Mouse (Mus musculus): Measurements from ENCODE around the gene Tgoln1. TPM values are rescaled to one million over a fixed set of nuclear protein-coding genes. Genes with fewer than 3 reads are reported as not detected.

Tgoln1 gene
- total RNA-seq, 2 experiments from 2014 or later, result 87.7 to 91.5 TPM

- DNase-seq (ENCODE audit: low spot score in 2 of 2), result no peak
- intact Hi-C loops (cut with DNase I), result no loop called here
These were observed 17.8 kb downstream of the Tgoln1 start for GRCm38 (mm10) chr6:72598791-72599557.

GRCm38 (mm10) chr6:72597956-72598753 lies 18.6 kb downstream of the Tgoln1 start, which contains the start of the genes Elmod3 and Retsat:
Gene Elmod3, minus strand, starts transcription at chr6:72598413.
Gene Retsat, plus strand, starts transcription at chr6:72598475.
- intact Hi-C loops (cut with DNase I), result no loop called here
- peak; percentile 88 to 97 for DNase-seq (ENCODE audit: low spot score in 2 of 2)

GRCm38 (mm10) chr6:72597083-72597874 lies 19.5 kb downstream of the Tgoln1 start:
- DNase-seq (ENCODE audit: low spot score in 2 of 2), result peak in 1 of 2 experiments; percentile 29
- intact Hi-C loops (cut with DNase I), result no loop called here

GRCm38 (mm10) chr6:72593914-72594313 lies 22.9 kb downstream of the Tgoln1 start:
- DNase-seq (ENCODE audit: low spot score in 2 of 2), result no peak
- intact Hi-C loops (cut with DNase I), result no loop called here

GRCm38 (mm10) chr6:72593011-72593803 lies 23.6 kb downstream of the Tgoln1 start:
- peak; percentile 26 to 34 for DNase-seq (ENCODE audit: low spot score in 2 of 2)
- intact Hi-C loops (cut with DNase I), result no loop called here

- DNase-seq (ENCODE audit: low spot score in 2 of 2), result no peak
- intact Hi-C loops (cut with DNase I), result no loop called here
These were observed 26.7 kb downstream of the Tgoln1 start for GRCm38 (mm10) chr6:72590111-72590510.

DNA sequence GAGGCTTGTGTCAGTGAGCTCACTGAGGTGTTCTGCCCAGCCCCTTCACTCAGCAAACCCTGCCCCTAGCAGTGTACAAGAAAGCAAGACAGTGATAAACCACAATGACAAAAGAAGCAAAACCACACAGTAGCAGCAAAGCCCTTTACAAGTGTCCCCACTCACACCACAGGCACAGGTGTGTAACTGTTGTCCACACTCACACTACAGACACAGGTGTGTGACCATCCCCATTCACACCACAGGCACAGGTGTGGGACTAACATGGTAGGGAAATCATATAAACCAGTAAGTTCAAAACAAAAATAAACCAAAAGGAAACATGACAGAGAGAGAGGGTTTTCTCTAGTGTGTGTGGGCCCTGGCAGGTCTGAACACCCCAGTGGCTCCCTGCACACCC lies 28.5 kb downstream of the Tgoln1 start:
- DNase-seq (ENCODE audit: low spot score in 2 of 2), result no peak
- intact Hi-C loops (cut with DNase I), result no loop called here

GRCm38 (mm10) chr6:72586701-72587100 lies 30.1 kb downstream of the Tgoln1 start:
- intact Hi-C loops (cut with DNase I), result no loop called here
- DNase-seq (ENCODE audit: low spot score in 2 of 2), result no peak

- no peak for DNase-seq (ENCODE audit: low spot score in 2 of 2)
- intact Hi-C loops (cut with DNase I), result no loop called here
These were observed 32.6 kb downstream of the Tgoln1 start for GRCm38 (mm10) chr6:72584154-72584553.

DNA sequence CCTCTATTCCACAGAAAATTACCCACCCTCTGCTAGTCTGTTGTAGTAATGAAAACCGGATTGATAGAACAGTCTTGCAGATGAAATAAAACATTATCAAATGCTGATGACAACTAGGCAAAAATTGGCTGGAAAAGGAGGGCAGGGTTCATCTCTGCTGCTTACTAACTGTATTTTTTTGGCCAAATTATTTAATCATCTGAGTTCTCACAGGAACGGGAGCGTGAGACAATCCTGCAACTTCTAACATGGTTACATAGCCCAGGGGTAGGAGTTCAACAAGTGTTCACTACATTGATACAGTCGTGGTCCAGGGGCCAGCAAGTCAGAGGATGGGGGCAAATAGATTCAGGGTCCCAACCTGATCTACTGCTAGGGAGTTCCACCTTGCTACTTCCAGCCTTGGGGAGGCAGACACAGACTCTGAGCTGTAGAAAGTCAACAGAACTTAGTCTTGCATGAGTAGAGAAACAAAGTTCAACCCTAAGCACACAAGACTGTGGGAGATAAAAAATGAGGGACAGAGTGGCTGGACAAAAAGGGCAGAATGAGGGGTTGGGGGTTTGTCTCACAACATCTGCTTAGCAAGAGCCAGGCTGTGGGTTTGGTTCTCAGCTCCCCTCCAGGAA lies 33.5 kb downstream of the Tgoln1 start:
- no peak for DNase-seq (ENCODE audit: low spot score in 2 of 2)
- intact Hi-C loops (cut with DNase I), result no loop called here

DNA sequence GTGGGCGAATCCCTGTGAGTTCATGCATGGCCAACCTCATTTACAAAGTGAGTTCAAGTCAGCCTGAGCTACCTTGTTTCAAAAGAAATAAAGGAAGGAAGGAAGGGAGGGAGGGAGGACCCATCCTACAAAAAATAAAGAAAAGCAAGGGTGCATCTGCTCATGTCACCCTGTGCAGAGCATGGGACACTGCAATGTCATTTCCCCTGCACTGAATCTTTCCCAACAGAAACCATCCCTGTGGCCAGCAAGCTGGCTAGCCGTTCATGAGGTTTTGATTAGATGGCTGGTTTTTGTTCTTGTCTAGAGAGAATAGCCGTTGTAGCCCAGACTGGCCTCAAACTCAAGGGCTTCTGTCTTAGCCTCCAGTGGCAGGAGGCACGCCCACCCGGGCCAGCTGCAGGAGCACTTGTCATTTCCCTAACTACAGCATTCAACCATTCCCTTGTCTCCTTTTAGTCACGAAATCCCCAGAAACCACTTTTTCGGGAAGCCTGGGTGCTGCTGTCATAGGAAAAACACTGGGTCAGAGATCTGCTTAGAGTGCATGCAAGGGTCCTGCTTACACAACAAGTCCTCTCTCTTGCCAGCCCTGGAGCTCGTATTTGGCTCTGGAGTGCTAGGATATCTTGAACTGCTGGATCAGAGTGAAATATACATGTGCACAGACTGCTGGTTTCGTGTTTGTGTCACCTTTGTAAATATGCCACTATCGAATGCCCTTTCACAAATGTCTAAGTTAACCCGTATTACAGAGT lies 35.0 kb downstream of the Tgoln1 start:
- intact Hi-C loops (cut with DNase I), result no loop called here
- no peak for DNase-seq (ENCODE audit: low spot score in 2 of 2)

DNA sequence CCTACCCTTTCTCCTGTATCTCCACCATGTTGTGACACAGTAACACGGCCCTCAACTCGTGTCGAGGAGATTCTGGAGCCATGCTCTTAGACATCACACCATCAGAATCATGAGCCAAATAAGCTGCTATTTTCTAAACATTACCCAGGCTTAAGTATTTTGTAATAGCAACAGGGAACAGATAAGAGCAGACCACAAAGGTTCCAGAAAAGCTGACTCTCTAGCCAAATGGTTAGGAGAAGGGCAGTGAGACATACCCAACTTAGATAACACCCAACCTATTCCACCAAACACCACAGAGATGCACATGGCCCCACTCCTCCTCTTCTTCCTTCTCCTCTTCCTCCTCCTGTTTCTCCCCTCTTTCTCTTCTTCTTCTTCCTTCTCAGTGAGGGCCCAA lies 40.8 kb downstream of the Tgoln1 start:
- DNase-seq (ENCODE audit: low spot score in 2 of 2), result no peak
- intact Hi-C loops (cut with DNase I), result no loop called here

DNA sequence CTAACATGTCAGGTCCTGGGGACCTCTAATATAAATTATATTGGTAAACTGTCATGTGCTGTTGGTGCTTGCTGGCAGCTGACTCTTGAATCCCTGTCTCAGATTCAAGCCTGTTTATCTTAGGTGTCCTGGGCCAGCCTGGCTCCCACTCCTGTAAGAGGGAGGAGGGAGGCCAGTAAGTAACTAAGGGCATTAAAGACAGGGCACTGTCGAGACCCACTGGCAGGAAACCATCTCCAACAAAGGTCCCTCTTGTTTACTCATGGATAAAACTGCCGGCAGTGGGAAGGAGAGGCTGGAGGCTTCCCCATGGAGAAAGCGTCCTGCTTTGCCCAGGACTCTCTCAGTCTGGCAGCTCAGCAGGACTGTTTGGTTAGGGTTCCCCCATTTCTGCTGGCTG lies 45.0 kb downstream of the Tgoln1 start:
- no peak for DNase-seq (ENCODE audit: low spot score in 2 of 2)
- intact Hi-C loops (cut with DNase I), result no loop called here

DNA sequence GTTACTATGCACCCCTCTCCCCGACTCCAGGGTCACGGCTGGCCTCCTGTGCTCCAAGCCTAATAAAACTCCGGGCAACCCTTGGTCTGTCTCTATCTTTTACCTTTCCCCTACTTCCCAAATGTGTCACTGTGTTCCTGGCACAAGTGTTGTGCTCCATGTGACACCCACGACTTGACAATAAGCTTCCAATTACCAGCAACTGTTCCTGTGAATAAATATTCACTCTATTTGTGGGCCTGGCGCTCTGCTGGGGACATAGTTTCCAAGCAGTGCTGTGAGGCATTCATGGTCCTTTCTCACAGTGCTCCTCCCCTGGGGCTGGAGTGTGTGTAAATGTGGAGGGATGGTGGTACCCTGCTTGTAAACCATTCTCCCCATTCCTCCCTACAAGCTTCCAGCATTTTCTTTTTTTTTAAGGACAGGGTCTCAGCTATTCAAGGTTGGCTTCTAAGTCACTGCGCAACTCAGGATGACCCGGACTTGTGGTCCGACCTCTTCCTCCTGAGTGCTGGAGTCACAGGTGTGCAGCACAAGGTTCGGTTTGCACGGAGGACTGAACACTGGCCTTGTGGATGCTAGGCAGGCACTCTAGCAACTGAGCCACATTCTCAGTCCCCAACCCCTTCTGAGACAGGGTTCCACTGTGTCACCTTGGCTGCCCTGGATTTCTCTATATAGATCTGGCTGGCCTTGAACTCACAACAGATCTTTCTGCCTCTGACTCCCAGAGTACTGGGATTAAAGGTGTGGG lies 46.0 kb downstream of the Tgoln1 start:
- intact Hi-C loops (cut with DNase I), result no loop called here

GRCm38 (mm10) chr6:72568736-72569135 lies 48.1 kb downstream of the Tgoln1 start:
- DNase-seq (ENCODE audit: low spot score in 2 of 2), result no peak
- intact Hi-C loops (cut with DNase I), result no loop called here

More for the DNA sequence above, 46.0 kb downstream of the Tgoln1 start:
- no peak for DNase-seq (ENCODE audit: low spot score in 2 of 2)

GRCm38 (mm10) chr6:72567508-72567907 lies 49.3 kb downstream of the Tgoln1 start:
- intact Hi-C loops (cut with DNase I), result no loop called here
- DNase-seq (ENCODE audit: low spot score in 2 of 2), result no peak

DNA sequence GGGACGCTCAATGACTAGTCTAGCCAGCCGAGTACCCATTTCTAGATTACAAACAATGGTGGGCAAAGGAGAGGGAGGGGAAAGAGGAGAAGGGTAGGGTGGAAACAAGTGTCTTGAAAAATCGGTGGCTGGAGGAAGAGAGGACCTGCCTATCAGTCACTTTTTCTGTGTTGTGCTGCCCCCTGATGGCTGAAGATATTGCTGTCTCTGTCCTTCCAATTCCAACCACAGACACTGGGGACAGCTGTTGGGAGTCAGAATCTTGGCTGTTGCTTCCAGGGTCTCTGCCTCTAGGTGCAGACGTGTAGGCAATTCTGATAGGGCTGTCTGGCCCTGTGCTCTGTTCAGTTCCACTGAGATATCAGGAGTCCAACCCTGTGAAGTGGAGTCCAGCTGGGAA lies 50.8 kb downstream of the Tgoln1 start:
- intact Hi-C loops (cut with DNase I), result loop anchor here (1.0 kb wide), 2 partner anchors 31 to 138 kb away; no protein-coding TSS in a partner anchor
- DNase-seq (ENCODE audit: low spot score in 2 of 2), result peak; percentile 90 to 93

Data from left cerebral cortex, postnatal 25 days (tissue).